Mouse (Mus musculus) olfactory bulb, adult 2 months (tissue): ENCODE data around the gene Tpcn1.

ENCODE experiments used
- CTCF ChIP-seq: fragments of 200-500 bp; IDR thresholded peaks from 2 replicates; pipeline ENCODE4 v1.5.1; 2012; ENCODE audit warnings: low read depth, mild to moderate bottlenecking, low read length, moderate library complexity; ENCODE audit not compliant: insufficient read depth
- POLR2A ChIP-seq: fragments of 200-500 bp; IDR thresholded peaks from 2 replicates; pipeline ENCODE4 v1.6.1; 2012; ENCODE audit warnings: mild to moderate bottlenecking, low read depth, low read length, moderate library complexity; ENCODE audit not compliant: insufficient read depth

GRCm38 (mm10) chr5:120579898-120580626 is 8.4 kb downstream of the Tpcn1 start:
- TF ChIP-seq CTCF (no peak), POLR2A (no peak)
